In the genomic region with DNA sequence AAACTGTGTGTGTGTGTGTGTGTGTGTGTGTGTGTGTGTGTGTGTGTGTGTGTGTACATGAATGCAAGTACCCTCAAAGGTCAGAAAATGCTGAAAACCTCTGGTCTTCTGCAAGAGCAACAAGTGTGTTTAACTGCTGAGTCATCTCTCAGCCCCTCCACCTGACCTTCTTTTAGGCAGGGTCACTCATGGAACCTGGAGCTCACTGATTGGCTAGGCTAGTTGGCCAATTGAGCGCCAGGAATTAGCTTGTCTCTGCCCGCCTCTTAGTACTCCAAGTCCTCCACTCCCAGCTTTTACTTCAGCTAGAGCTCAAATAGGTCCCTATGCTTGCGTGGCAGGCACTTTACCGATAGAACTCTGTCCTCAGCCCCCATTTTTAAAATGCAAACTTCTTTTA, we compare ENCODE assay signal across 22 mouse cellular contexts.
"Had no signal": no experiment of that assay in that cellular context is flagged by ENCODE, and none has a peak within 500 bp of the region (broad histone marks: within the 10 kb centered on the region; RNA-seq: fewer than 3 reads in every experiment).

No protein-coding gene starts in this region.

- H3K9ac ChIP-seq: kidney, embryonic 15.5 days; limb, embryonic 12.5 days; limb, embryonic 15.5 days; liver, embryonic 14.5 days; liver, postnatal 0 days; lung, embryonic 14.5 days; midbrain, embryonic 12.5 days; midbrain, embryonic 15.5 days; neural tube, embryonic 12.5 days; neural tube, embryonic 15.5 days; stomach, embryonic 15.5 days had no signal

- DNase-seq: kidney, postnatal 10 days; kidney, postnatal 36 days; layer of hippocampus, postnatal 36 days; left cerebral cortex, postnatal 4 days; liver, postnatal 0 days; lung, embryonic 14.5 days; right cerebral cortex, adult 18-20 months; right cerebral cortex, postnatal 25 days; spleen, adult 18-20 months; thymus, adult 2 months; thymus, postnatal 14 days; thymus, postnatal 4 days had no signal

- H3K36me3 ChIP-seq: kidney, embryonic 15.5 days; limb, embryonic 12.5 days; limb, embryonic 15.5 days; midbrain, embryonic 12.5 days; midbrain, embryonic 15.5 days; neural tube, embryonic 12.5 days; neural tube, embryonic 15.5 days; stomach, embryonic 15.5 days had no signal

- H3K27ac ChIP-seq: kidney, embryonic 15.5 days; limb, embryonic 12.5 days; limb, embryonic 15.5 days; liver, embryonic 14.5 days; macrophage; midbrain, embryonic 12.5 days; midbrain, embryonic 15.5 days; neural tube, embryonic 12.5 days; neural tube, embryonic 15.5 days; stomach, embryonic 15.5 days had no signal

- H3K4me3 ChIP-seq: kidney, embryonic 15.5 days; limb, embryonic 12.5 days; limb, embryonic 15.5 days; midbrain, embryonic 12.5 days; midbrain, embryonic 15.5 days; neural tube, embryonic 12.5 days; neural tube, embryonic 15.5 days; stomach, embryonic 15.5 days had no signal

- H3K27me3 ChIP-seq: kidney, embryonic 15.5 days; limb, embryonic 12.5 days; limb, embryonic 15.5 days; midbrain, embryonic 12.5 days; midbrain, embryonic 15.5 days; neural tube, embryonic 12.5 days; neural tube, embryonic 15.5 days; stomach, embryonic 15.5 days had no signal

- H3K9me3 ChIP-seq: kidney, embryonic 15.5 days; limb, embryonic 12.5 days; limb, embryonic 15.5 days; midbrain, embryonic 12.5 days; midbrain, embryonic 15.5 days; neural tube, embryonic 12.5 days; neural tube, embryonic 15.5 days; stomach, embryonic 15.5 days had no signal
